Mouse (Mus musculus) lung, postnatal 0 days (tissue): ENCODE data around the gene Paox.

Experiments used
- CTCF ChIP-seq: IDR thresholded peaks from 2 replicates; pipeline ENCODE4 v1.5.1; 2016; ENCODE audit warnings: antibody characterized with exemption, mild to moderate bottlenecking
- EP300 ChIP-seq: IDR thresholded peaks from 2 replicates; pipeline ENCODE4 v1.6.1; 2016; ENCODE audit warnings: antibody characterized with exemption, mild to moderate bottlenecking, control low read depth

DNA sequence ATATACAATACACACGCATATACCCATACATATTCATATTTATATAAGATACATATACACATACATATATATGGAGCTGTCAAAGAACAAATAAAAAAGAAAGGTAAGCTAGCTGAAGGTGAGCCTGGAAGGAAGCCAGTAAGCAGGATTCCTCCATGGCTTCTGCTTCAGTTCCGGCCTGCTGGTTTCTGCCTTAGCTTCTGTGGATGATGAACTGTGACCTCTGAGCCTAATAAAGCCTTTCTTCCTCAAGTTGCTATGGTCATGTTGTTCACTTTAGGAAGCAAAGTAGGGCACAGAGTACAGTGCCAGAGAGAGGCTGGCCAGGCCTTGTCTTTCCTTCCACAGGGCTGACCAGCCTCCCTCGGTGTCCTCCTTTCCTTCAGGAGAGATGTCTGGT, 55.3 kb downstream of the Paox start:
- TF ChIP-seq CTCF (no peak), EP300 (no peak)
